Mouse (Mus musculus) adrenal gland, adult (tissue): ENCODE results near the gene Pet100.

ENCODE experiments used
- DNase-seq, 2 experiments: peaks; one replicate each; pipeline ENCODE4 v3.0.0; 2022 to 2023; ENCODE audit warnings: low spot score in 1 of 2; ENCODE audit not compliant: inconsistent age in 2 of 2

Pet100 gene

GRCm38 (mm10) chr8:3622119-3622518, 771 bp downstream of the Pet100 start:
- DNase-seq: no peak

- DNase-seq: no peak
Observed at GRCm38 (mm10) chr8:3625445-3625844, 4.1 kb downstream of the Pet100 start, which contains the start of gene Pcp2. TSS of gene Pcp2 (minus strand) at chr8:3625545.

GRCm38 (mm10) chr8:3626971-3627370, 5.6 kb downstream of the Pet100 start:
- DNase-seq: no peak

GRCm38 (mm10) chr8:3628014-3628413, 6.7 kb downstream of the Pet100 start:
- DNase-seq: no peak

- peak; percentile 80 to 91 for DNase-seq
Observed at GRCm38 (mm10) chr8:3630647-3631477, 9.5 kb downstream of the Pet100 start, which contains the start of gene Stxbp2. TSS of gene Stxbp2 (plus strand) at chr8:3630955.

GRCm38 (mm10) chr8:3631478-3631875, 10.1 kb downstream of the Pet100 start:
- no peak for DNase-seq

GRCm38 (mm10) chr8:3645804-3646203, 24.5 kb downstream of the Pet100 start:
- DNase-seq: peak; percentile 50 to 83

GRCm38 (mm10) chr8:3646824-3647531, 25.6 kb downstream of the Pet100 start:
- peak in 1 of 2 experiments; percentile 62 for DNase-seq

- no peak for DNase-seq
Observed at GRCm38 (mm10) chr8:3647561-3647960, 26.2 kb downstream of the Pet100 start.

GRCm38 (mm10) chr8:3648268-3648667, 26.9 kb downstream of the Pet100 start:
- no peak for DNase-seq

GRCm38 (mm10) chr8:3648990-3649389, 27.6 kb downstream of the Pet100 start:
- DNase-seq: no peak

- no peak for DNase-seq
Observed at GRCm38 (mm10) chr8:3652845-3653244, 31.5 kb downstream of the Pet100 start.

GRCm38 (mm10) chr8:3654726-3655508, 33.6 kb downstream of the Pet100 start:
- DNase-seq: no peak

- peak in 1 of 2 experiments; percentile 55 for DNase-seq
Observed at GRCm38 (mm10) chr8:3655526-3655925, 34.2 kb downstream of the Pet100 start, which contains the start of gene Retn. TSS of gene Retn (plus strand) at chr8:3655770.

- no peak for DNase-seq
Observed at GRCm38 (mm10) chr8:3656725-3657381, 35.5 kb downstream of the Pet100 start.

GRCm38 (mm10) chr8:3660889-3661288, 39.5 kb downstream of the Pet100 start:
- DNase-seq: no peak

GRCm38 (mm10) chr8:3664405-3664804, 43.1 kb downstream of the Pet100 start:
- DNase-seq: no peak

- no peak for DNase-seq
Observed at GRCm38 (mm10) chr8:3665507-3665906, 44.2 kb downstream of the Pet100 start, which contains the start of gene Mcemp1. TSS of gene Mcemp1 (plus strand) at chr8:3665754.

GRCm38 (mm10) chr8:3670388-3670787, 49.0 kb downstream of the Pet100 start:
- no peak for DNase-seq

- DNase-seq: peak; percentile 80 to 96
Observed at GRCm38 (mm10) chr8:3671980-3672491, 50.7 kb downstream of the Pet100 start, which contains the start of gene Fcor. TSS of gene Fcor (minus strand) at chr8:3672362.
